Mouse (Mus musculus): ENCODE results near the gene Krt28.
A peak's percentile ranks its signal among the peaks of the same experiment; 100 is the strongest.

The Krt28 gene

DNA sequence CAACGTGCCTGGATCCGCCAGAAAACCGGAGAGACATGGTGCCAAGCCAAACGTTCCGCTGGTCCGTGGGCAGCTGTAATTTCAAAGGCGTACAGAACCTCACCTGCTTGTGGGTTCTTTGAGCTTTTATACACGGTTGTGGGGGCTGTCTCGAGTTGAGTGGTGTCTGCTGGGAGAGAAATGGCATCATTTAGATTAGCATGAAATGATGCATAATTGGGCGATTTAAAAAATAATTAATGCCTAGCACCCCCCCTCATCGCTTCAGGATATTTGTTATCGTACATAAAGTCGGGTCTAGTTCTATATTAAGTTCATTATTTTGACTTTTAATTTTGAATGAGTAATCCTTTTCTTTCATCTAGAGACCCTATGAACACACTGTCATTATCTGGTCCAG, at the start of gene Krt28:
Gene Krt28, minus strand, starts transcription at position 101 of the 400 bp plus-strand sequence.
- DNase-seq = no peak

DNA sequence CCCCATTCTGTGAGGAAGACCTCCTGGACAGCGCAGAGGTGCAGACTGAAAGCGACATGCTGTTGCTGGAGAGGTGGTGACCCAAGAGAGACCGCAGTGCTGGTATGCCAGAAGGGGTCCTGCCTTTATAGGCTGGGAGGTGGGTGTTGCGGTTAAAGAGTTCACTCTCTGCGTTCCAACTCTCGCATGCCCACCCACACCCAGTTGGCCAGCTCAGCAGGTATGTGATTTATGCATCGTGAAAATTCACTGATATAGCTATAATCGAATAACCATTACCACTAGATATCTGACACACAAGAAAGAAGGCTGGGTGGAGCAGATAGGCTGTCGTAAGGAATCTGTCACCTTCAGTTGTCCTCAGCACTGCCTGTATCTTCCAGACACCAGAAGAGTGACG, 47.5 kb upstream of the Krt28 start, which contains the start of gene Krt12:
Gene Krt12, minus strand, starts transcription at position 101 of the 400 bp plus-strand sequence.
- no peak for DNase-seq

DNA sequence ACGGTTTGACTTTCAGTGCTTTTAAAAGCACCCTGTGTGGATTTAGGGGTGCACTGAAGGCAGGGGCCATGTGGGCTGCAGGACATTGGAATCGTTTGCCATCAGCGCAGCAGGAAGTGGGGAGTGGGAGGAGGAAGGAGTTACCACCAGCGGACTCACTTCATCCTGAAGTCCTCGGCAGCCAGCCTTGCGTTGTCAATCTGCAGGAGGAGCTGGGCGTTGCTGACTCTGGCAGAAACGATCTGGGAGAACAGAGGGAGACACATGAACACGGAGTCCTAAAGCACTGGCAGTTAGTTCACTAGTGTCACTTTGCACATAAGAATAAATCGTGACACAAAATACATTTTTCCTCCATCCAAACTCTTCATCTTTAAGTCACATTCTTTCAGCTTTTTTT, 45.9 kb upstream of the Krt28 start:
- no peak for DNase-seq

DNA sequence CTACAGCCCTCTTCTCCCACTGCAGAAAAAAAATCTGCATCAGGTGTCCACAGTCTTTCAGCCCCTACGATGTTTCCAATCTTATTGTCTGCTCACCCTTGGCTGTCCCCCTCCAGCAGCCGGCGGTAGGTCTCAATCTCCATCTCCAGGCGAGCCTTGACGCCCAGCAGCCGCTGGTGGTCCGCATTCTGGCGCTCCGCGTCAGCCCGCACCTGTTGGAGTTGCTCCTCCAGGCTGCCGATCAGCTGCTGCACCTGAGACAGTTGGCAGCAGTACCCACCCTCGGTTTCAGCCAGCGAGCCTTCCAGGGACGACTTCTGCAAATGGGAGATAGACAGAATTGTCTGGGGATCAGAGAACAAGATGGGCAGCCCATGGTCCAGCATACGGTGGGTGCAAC, 43.1 kb upstream of the Krt28 start:
- peak in 1 of 2 experiments; percentile 22 for DNase-seq

DNA sequence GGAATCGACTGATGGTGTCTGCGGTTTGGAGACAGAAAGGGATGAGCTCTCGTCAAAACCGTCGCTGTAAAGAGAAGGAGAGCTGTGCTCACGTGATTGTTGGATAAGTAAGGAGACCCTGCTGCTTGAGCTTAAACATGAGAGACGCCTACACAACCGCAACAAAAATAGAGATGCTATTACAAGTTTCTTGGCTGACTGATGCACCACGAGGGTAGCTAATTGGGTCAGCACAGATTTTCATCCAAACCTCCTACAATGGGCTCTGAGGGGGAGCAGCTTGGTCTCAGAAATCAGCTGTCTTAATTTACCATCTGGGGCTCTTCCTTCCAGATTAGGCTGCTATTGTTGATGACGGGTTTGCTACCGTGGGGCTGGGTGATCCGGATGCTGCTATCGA, 42.2 kb upstream of the Krt28 start:
- no peak for DNase-seq

DNA sequence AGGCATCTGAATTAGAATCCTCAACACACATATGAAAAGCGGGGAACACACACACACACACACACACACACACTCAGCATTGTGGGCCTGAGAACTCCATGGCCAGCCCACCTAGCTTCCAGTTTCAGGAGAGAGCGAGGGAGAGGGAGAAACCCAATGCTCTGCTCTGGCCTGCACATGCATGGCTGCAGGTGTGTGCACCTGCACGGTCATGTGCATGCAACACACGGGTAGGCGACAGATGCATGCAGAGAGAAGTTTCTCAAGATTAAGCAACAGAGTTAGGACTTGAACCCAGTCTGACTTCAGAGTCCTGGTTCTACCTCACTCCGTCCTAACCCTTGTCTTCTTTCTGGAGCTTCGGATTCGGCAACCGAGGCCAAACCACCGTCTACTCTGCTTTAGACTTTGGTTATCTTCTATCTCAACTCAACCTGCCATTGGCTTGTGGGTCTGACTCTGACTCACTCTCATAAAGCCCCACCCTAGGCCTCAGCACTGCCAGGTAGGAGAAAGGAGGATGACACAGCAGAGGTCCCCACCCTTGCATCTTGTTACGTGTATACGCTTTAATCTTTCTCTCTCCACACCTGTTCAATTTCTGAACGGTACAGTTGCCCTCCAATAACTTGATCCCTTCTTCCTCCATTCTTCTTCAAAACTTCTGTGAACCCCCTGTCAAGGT, 39.9 kb upstream of the Krt28 start:
- no peak for DNase-seq

DNA sequence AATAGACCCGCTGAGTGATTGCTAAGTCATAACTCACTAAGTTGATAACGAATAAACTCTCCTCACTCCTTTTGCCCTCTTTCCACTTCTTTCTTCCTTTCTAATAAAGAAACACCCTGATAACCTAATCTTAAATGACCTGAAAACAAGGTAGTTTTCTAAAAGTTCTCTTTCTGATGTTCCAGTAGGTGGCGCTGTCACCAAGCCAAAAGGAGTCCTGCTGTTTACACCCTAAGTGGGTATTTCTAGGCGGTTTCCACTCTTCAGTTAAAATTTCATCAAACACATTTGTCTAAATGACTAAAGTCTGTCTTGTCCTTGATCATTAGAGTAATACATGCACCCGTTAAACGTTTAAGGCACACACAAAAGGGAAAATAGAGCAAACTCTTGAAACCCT, 38.5 kb upstream of the Krt28 start:
- peak; percentile 19 to 42 for DNase-seq

DNA sequence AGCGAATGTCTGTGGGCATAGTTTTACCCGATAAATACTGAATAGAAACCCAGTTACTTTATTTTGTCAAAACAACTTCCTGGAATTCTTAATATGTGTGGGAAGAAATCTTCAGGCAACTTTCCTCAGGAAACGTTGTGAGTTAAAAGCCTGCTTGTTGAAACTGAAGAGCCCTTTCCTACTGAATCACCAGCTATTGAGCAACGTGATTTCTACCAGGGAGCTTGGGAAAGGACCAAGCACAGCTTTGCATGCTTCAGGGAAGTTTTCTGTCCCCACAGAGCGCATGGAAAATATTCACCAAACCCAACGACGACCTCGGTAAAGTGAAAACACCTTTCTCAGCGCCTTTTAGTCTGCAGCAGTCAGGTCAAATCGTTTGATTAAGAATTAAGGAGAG, 31.5 kb upstream of the Krt28 start:
- no peak for DNase-seq

DNA sequence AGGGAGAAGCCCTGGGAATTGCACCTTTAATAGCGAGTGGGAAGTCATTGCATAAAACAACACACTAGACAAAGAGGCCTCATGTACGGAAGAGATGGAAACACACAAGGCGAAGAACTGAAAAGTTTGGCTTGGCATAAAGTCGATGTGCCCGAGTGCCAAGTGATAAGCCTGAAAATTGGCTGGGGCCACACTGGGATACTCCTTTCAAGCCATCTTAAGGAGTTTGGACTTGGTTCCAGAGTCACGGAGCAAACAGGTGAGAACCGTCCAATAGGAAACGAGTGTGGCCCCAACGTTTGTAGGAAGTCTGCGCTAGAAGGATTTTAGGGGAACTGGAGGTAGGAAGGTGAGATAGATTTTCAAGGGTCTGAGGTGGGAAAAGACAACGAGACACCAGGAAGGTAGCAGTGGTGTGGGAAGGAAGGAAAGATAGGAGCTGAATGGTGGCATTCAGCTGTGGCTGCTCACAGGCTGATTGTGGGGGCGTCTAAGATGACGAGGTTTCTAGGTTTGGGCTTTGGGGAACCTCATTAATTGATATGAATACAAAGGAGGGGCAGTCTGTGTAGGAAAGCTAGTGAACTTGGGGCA, 25.4 kb upstream of the Krt28 start:
- no peak for DNase-seq

DNA sequence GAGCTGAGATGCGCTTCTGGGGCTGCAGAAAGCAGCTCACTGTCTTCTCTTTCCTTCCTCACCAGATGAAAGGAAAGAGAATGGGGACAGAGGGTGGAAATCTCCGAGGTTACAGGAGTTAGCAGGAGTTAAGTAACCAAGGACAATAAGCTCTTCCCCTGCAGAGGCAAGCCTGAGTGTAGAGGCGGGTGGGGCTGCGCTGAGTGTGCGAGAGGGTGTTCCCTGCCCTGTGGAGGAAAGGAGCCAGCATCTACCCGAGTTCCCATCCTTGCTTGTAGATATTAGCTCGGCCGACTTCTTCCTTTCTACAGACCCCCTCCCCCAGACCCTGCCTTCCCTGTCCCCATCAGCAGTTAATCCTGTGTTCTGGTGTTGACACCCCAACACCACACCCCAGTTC, 24.1 kb upstream of the Krt28 start:
- no peak for DNase-seq

DNA sequence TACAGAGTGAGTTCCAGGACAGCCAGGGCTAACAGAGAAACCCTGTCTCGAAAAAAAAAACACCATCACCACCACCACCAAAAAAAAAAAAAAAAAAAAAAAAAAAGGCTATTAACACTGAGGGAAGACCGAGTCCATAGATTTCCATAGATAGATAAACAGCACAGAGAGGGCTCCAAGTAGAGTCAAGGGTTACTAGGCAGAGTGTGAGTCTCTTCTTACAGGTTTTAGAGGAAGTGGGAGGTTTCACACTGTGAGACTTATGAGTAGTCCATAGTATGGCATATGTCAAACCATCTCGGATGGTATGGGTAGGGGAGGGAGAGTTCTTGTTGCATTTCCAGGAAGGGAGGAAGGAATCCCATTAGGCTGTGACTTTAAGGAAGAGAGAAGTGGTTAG, 23.4 kb upstream of the Krt28 start:
- no peak for DNase-seq

DNA sequence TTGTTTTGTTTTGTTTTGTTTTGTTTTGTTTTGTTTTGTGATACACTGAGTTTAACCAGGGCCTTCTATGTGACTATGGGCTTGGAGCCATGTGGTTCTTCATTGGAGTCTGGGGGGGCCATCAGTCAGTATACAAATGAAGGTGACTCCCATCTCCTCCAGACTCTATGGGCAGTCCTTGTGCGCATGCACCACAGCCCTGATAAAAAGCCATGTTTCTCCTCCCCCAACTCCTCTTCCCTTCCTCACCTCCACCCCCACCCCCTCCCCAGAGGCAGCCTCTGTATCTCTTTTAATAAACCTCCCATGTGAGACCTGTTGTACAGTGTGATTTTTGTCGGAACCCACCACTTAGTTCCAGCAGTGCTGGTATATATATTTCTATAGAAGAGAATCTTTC, 22.0 kb upstream of the Krt28 start:
- DNase-seq = no peak

DNA sequence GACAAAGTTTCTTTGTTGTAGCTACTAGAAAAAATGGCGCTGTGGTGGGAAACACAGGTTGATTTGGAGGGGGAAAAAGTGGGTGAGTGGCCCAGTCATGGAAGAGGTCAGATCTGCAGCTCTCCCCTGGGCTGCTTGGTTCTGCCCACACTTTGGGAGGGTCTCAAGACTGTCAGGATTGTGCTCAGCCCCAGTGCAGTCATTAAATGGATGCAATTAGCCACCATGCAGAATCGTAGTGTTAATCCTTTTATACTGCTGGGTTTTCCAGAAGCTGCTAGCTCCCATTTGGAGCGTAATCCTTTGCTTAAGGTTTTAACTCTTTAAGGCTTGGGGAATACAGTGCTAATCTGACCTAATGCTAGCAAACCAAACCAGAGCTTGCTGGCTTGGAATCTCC, 21.3 kb upstream of the Krt28 start:
- DNase-seq = no peak

DNA sequence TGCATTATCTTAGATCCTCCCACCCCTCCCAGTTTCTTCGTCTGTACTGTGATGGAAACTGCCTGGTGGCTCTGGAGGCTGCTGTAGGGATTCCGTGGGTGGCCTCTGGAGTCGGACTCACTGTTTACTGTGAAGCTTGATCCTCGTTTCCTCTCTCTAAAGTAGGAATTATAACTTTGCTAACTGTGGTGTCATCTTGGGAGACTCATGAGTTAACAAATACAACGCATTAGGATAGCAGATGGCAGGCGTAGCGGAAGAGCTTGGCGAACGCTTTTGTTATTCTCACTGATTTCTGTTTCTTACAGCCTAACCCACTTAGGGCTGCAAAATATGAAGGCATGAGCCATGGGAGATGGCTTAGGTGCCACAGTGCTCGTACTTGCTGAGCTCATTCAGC, 17.8 kb upstream of the Krt28 start:
- DNase-seq = no peak

DNA sequence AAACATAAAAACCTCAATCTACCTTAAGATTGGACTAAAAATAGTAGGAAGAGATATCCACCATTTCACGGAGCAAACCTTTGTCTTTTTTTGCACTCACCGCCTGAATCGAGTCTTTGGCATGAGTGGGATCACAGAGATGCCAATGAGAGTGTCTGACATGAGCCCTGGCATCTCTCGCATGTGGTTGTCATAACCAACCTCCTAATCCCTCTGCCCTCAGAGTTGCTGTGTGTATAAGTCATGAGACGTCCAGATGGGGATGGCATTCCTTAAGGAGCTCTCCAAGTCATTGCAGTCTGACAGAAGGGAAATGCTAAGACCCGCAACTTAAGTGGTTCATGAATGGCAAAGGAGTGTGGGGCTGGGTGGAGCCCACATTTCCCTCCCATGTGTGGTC, 16.7 kb upstream of the Krt28 start:
- DNase-seq = peak; percentile 35 to 52

DNA sequence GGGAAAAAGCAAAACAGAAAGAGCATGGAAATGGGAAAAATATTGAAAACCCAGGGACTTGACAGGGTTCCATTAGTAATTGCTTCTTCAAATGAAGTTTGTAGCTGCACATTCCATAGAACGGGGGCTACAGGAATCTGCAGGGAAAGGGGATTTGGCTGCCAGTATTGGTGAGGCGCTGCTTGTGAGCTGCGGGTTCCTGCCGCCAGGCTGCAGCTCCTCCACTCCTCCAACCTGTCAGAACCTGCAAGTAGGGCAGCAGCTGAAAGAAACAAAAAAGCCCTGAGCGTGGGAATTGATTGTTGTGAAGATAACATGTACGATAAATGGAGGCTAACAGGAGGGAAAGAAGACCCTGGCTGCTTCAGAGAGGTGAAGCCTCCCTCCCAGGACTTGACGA, 16.2 kb upstream of the Krt28 start:
- peak in 1 of 2 experiments; percentile 26 for DNase-seq

DNA sequence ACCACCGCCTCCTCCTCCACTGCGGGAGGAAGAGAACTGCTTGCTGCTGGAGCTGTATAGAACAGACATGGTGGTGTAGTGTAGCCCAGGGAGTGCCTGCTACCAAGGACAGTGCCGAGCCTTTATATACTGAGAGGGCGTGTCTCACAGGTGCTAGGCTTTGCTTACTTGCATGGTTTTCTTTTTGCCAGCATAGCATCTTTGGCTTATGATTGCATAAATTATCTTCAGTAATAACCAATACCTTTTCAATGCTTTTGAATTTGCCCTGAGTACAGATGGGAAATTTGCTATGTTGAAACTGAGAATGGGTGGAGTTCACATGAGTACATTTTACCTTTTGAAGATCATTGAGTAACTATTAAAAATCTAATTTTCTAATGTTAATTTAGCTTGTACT, 14.6 kb upstream of the Krt28 start, which contains the start of gene Krt10:
Gene Krt10, minus strand, starts transcription at position 101 of the 400 bp plus-strand sequence.
- DNase-seq = no peak

DNA sequence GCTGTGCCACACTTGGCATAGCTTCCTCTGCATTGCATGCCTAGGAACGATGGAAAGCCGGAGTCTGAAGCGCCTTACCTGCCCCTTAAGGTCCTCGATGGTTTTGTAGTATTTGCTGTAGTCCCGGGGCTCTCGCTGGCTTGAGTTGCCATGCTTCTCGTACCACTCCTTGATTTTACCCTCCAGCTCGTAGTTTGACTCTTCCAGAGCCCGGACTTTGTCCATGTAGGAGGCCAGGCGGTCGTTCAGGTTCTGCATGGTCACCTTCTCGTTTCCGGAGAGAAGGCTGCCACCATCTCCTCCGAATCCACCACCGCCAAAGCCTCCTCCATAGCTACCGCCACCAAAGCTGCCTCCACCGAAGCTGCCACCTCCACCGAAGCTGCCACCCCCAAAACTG, 14.0 kb upstream of the Krt28 start:
- no peak for DNase-seq

DNA sequence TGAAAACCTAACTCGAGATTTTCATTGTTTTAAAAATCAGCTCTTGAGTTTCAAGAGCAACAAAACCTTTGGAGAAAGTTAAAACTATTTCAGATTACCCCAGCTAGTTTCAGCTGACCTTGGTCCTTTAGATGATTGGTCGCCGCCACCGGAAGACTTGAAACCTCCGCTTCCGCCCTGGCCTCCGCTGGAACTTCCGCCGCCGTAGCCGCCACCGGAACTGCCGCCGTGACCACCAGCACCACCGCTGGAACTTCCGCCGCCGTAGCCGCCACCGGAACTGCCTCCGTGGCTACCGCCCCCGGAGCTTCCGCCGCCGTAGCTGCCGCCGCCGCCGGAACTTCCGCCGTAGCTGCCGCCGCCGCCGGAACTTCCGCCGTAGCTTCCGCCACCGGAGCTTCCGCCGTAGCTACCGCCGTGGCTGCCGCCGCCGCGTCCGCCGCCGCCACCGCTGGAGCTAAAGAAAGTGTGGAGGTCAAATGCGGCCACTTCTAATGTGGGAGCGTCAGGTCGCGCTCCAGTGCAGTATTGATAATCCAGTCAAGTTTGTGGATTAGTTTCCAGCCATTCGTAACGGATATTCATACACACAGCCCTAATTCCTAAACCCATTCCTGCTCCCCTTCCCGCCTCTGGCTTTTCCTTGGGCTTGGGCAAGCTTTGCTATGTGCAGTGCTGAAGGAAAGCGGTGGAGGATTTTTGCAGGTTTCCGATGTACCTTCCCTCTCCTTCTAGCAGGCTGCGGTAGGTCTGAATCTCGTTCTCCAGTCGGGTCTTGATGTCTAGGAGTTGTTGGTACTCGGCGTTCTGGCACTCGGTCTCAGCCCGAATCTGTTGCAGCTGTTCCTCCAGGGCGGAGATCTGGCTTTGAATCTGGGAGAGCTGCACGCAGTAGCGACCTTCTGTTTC, 11.4 kb upstream of the Krt28 start:
- peak; percentile 90 to 91 for DNase-seq

DNA sequence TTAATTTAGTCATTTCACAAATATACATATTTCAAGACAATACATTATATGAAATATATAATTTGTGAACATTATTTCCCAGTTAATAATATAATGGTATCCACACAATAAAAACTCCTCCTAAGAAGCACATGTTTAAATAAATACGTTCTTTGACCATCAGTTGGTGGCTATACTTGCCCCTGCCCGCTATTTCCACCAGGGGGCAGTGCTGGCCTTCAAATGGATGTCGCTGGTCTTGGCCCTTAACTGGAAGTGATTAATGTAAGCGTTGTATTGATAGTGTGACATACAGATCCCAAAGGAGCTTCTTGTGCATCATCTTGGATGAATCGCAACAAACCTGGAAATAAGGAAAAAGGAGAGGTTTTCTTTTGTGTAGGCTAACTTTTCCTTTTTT, 4.9 kb upstream of the Krt28 start:
- peak; percentile 86 to 90 for DNase-seq

DNA sequence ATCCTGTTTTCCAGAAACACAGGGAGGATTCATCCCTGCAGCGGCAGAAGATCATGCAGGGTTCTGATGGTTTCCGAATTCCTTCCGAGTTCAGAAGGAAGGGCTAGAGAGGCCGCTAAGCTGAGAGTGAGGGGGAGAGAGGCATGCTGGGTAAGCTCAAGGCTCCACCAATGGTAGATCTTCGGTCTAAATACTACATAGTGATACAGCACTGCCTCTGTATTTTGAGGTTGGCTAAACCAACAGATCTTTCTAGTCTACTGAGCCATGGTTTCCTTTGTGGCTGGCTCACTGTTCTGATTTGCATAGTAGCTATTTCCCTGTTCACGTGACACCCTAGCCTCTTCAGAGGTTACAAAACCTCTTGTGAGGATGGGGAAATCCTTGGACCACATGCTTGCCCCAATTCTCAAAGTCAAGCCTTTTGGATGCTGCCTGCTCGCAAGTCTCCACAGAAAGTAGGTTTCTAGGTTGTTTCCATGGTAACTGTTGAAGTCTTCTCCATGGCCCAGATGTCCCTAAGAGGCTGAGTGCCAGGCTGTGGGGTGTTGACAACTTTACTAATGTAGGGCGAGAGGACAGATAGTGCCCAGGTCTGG, 4.8 kb downstream of the Krt28 start:
- peak; percentile 61 to 69 for DNase-seq

DNA sequence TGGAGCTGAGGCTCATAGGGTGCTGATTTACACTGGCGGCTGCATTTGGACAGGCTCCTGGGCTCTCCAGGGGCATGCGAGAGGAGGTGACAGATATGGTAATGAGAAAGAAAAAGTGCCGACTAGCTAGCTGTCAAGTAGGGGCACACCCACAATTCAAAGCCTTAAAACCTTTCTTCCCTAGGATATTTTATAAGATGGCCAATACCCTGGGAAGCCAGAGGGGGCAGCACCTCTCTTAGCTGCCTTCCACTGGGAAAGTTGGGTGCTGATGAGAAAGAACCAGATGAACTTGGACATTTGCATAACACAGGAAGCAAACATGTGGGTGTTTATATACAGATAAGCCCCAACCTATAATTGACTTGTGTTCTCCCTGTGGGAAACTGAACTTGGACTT, 5.5 kb downstream of the Krt28 start:
- peak in 1 of 2 experiments; percentile 57 for DNase-seq

DNA sequence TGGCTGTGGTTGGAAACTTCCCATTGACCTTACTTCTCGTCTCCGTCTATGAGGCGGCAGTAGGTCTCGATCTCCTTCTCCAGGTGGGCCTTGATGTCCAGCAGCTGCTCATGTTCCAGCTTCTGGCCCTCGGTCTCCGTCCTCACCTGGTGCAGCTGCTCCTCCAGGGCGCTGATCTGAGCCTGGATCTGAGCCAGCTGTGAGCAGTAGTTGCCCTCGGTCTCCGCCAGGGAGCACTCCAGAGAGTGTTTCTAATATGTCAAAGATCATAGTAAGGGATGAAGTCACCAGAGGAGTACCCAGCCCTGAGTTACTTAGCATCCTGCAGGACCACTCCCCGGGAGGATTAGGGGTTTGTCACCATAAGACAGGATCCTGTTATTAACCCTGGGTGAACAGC, 7.9 kb downstream of the Krt28 start:
- peak in 1 of 2 experiments; percentile 68 for DNase-seq

Data from cerebellum, postnatal 14 days (tissue).